Mouse (Mus musculus) left cerebral cortex, postnatal 25 days (tissue): Measurements from ENCODE around the gene Catsperg1. TPM values are rescaled to one million over a fixed set of nuclear protein-coding genes. Genes with fewer than 3 reads are reported as not detected.
"Not testable (repeated sequence)": the region's sequence is repeated elsewhere in the genome, so short reads cannot be mapped to it uniquely, and the experiment has no call there.

Experiments
- DNase-seq, 2 experiments: peaks; one replicate each; pipeline ENCODE4 v3.0.0; 2022; ENCODE audit warnings: low spot score in 2 of 2, mixed read lengths in 1 of 2
- intact Hi-C: fragments of 180-260 bp; cut with DNase I; formaldehyde crosslinking; loops from one replicate; pipeline ENCODE4 v1.15.1; 2025
- total RNA-seq, 2 experiments: library from RNA; stranded (reverse); gene quantifications; 2 replicates each; pipeline ENCODE4 v1.2.3; 2021

Gene Catsperg1
- total RNA-seq, 2 experiments from 2014 or later: 0.76 to 0.99 TPM

GRCm38 (mm10) chr7:29232247-29233013, 18.6 kb upstream of the Catsperg1 start, which contains the start of gene Kcnk6:
TSS of gene Kcnk6 (minus strand) at chr7:29232515.
- no peak for DNase-seq
- intact Hi-C loops: no loop called here

- intact Hi-C loops: no loop called here
- no peak for DNase-seq
Measured at GRCm38 (mm10) chr7:29231517-29231916, 17.7 kb upstream of the Catsperg1 start.

DNA sequence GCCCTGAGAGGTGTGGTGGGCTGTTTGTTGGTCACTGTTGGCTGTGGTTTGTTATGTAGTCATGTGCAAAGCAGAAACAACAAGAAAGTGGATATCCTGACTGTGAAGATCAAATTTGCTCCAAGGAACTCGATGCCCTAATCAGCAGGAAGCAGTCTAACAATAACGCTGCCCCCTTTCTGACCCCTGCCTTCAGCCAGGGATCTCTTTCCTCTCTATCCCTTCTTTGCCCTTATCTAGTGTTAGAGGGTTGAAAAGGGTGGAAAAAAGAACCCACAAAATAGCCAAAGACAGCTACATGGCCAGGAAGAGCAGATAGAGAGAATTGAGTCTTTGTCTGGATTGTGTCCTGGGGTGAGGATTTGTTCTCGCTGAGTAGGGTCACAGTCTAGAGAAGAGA, 16.7 kb upstream of the Catsperg1 start:
- intact Hi-C loops: no loop called here
- DNase-seq: no peak

- no peak for DNase-seq
- intact Hi-C loops: no loop called here
Measured at GRCm38 (mm10) chr7:29228202-29228601, 14.4 kb upstream of the Catsperg1 start.

- intact Hi-C loops: no loop called here
- DNase-seq: no peak
Measured at GRCm38 (mm10) chr7:29225520-29225919, 11.7 kb upstream of the Catsperg1 start.

DNA sequence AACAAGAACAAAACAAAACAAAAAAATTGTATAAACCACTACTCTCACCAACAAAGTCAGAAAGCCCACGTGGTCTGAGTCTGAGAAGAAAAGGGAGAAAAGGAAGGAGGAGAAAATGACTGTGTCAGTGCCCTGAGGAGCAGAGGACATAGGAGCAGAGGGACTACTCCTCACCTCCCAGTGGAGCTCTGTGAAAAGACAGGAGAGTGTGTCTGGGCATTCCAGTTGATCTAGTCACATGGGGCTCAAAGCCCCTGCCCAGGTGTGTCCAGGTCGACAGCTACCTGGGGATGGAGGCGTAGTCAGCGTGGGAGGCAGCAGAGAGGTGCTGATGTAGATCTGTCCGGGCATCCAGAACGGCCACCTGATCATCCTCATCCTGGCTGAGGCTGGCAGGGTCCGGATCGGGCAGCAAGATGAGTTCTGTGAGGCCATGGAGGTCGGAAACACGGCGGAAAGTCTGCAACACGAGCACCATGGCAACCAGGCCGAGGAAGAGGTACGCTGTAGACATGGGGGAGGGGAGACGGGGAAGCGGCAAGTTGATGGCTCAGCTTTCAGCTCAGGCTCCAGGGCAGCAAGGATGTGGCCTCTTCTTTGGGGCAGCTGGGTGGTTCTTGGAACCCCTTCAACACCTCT, 11.0 kb upstream of the Catsperg1 start:
- intact Hi-C loops: no loop called here
- no peak for DNase-seq

DNA sequence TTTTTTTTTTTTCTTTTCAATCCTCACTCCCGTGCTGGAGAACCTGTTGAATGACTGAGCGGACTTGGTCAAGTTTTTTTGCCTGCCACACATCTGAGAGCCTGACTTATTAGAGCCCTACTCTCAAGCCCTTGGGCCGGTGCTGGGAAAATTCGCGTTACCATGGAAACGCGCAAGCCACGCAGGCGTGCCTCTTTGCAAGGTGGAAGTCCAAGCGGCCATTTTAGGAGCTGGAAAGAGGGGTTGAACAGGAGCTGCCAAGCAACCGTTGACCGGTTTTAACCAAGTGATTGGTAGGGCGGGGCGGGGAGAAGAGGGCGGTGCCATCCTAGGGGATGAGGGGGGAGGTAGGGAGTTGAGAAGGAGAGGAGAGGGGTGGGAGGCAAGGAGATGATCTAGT, 1.0 kb upstream of the Catsperg1 start:
- no peak for DNase-seq
- intact Hi-C loops: no loop called here

- intact Hi-C loops: no loop called here
- DNase-seq: no peak
Measured at GRCm38 (mm10) chr7:29214236-29214635, 401 bp upstream of the Catsperg1 start.

- DNase-seq, intact Hi-C loops: not testable (repeated sequence)
Measured at GRCm38 (mm10) chr7:29212775-29213560, 867 bp downstream of the Catsperg1 start.

DNA sequence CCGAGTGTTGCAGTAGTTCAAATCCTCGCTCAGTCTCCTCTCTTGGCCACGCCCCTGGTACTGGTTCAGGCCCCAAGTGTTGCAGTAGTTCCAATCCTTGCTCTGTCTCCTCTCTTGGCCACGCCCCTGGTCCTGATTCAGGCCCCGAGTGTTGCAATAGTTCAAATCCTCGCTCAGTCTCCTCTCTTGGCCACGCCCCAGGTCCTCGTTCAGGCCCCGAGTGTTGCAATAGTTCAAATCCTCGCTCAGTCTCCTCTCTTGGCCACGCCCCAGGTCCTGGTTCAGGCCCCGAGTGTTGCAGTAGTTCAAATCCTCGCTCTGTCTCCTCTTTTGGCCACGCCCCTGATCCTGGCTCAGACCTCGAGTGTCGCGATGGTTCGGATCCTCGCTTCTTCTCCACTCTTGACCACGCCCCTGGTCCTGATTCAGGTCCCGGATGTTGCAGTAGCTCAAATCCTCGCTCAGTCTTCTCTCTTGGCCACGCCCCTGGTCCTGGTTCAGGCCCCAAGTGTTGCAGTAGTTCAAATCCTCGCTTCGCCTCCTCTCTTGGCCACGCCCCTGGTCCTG, 1.6 kb downstream of the Catsperg1 start:
- no peak for DNase-seq
- intact Hi-C loops: no loop called here

GRCm38 (mm10) chr7:29211415-29212198, 2.2 kb downstream of the Catsperg1 start:
- intact Hi-C loops: no loop called here
- DNase-seq: peak; percentile 34 to 46

DNA sequence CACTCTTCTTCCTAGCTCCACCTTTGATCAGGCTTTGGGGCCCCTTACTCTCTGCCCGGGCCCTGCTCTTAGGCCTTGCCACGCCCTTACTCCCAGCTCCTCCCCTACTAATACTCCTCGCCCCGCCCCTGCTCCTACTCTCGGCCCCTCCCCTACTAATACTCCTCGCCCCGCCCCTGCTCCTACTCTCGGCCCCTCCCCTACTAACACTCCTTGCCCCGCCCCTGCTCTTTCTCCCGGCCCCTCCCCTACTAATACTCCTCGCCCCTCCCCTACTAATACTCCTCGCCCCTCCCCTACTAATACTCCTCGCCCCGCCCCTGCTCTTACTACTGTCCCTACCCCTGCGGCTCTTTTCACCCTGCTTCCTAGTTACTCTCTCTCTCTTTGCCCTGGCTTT, 2.8 kb downstream of the Catsperg1 start:
- DNase-seq, intact Hi-C loops: not testable (repeated sequence)

GRCm38 (mm10) chr7:29202577-29202976, 11.3 kb downstream of the Catsperg1 start:
- DNase-seq: no peak
- intact Hi-C loops: no loop called here

GRCm38 (mm10) chr7:29194230-29194629, 19.6 kb downstream of the Catsperg1 start:
- DNase-seq, intact Hi-C loops: not testable (repeated sequence)

DNA sequence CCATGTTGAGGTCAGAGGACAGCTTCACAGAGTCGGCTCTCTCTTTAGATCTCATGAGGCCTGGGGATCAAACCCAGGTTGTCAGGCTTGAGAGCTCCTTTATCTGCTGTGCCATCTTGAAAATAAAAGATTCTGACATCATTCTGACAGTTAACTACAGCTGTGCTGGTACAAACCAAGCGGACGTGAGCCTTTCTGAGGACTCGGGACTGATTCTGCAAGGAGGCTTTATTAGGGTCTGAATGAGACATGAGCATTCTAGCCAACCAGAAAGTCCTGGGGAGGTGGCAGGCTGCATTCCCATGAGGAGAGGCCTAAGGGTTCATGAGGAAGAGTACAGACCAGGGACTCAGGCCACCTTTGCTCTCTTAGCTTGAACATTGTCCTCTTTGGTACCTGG, 32.5 kb downstream of the Catsperg1 start:
- not testable (repeated sequence) for DNase-seq
- intact Hi-C loops: loop anchor here (5.0 kb wide), 1 partner anchor 181 kb away; no protein-coding TSS in a partner anchor

GRCm38 (mm10) chr7:29180854-29181236, 33.0 kb downstream of the Catsperg1 start:
- intact Hi-C loops: loop anchor here (1.0 to 5.0 kb wide), 2 partner anchors 57 to 181 kb away; partner anchors contain the start of gene Yif1b
- no peak for DNase-seq

DNA sequence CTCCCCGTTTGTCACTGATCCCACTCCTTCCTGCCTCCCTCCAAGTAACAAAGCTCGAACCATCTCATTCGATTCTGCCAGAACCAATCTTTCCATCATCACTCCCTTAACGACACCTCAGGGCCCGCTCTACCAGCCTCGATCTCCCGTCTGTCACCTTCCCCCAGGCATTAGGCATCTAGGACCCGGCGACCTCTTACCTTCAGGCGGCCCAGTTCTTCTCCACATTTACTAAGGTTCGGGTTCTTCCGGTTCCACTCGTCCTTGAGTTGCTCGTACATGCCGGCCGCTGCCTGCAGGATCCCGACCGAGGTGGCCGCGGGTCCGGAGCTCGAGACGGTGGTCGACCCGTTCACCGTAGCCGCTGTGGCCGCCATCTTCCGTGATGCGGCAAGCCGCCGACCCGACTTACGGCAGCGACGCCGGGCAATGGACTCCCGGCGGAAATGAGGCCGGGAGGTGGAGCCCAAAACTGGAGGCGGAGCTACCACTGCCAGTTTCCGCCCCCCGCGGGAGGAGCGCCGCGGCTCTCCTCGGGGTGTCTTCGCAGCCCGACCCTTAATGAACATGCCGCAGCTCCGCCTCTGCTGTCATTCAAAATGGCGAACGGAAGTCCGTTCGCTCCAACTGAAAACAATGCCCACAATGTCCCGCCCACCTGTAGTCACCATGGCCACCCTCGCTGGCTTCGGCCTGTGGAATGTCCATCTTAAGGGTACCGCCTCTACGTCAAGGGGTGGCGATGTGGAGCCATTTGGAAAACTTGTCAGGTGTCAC, 33.6 kb downstream of the Catsperg1 start, which contains the start of gene Psmd8:
Gene Psmd8, minus strand, starts transcription at position 625 of the 777 bp plus-strand sequence.
- intact Hi-C loops: loop anchor here (1.0 to 5.0 kb wide), 2 partner anchors 58 to 182 kb away; partner anchors contain the start of gene Yif1b

GRCm38 (mm10) chr7:29179323-29179722, 34.5 kb downstream of the Catsperg1 start:
- DNase-seq: no peak
- intact Hi-C loops: loop anchor here (10.0 kb wide), 1 partner anchor 115 kb away; no protein-coding TSS in a partner anchor

More for the DNA sequence above, 33.6 kb downstream of the Catsperg1 start, which contains the start of gene Psmd8:
- peak; percentile 96 to 98 for DNase-seq
